Mouse (Mus musculus) naive thymus-derived CD4-positive, alpha-beta T cell, adult 2 months (primary cell): ENCODE data around the gene Plpp1.

Experiments
- DNase-seq: peaks from one replicate; pipeline ENCODE4 v3.0.0-alpha.2; 2011; ENCODE audit warnings: low read depth

The Plpp1 gene

DNA sequence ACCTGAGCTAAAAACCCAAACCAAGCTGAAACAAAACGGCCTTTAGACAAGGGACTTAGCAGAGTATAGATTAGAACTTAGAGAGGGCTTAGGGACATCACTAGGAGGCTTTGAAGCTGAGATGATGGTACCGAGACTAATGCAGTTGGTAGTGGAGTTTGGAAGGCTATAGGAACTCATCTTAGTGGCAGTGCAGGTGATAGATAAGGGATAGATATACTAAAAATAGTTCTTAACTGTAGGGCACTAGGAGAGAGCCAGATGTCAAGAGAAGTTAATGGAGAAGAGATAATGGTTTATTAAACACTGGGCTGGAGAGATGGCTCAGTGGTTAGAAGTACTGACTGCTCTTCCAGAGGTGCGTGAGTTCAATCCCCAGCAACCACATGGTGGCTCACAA, 15.4 kb downstream of the Plpp1 start:
- DNase-seq: no peak

DNA sequence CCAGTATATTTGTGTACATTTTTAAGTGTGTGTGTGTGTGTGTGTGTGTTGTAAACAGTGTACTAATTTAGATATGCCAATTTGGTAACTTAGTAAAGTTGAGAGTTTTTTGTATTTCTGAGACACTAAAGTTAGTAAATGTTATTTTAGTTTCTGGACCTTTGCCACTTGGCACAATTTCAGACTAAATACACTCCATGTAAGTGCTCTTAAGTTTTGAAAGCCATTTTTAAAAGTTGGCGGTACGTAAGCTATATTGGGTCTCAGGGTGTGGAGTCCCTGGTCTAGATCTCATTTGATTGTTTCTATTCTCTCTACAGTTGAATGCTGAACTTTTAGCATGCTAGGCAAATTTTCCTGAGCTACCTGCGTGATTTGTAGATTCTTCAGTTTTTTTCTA, 17.5 kb downstream of the Plpp1 start:
- DNase-seq: no peak

DNA sequence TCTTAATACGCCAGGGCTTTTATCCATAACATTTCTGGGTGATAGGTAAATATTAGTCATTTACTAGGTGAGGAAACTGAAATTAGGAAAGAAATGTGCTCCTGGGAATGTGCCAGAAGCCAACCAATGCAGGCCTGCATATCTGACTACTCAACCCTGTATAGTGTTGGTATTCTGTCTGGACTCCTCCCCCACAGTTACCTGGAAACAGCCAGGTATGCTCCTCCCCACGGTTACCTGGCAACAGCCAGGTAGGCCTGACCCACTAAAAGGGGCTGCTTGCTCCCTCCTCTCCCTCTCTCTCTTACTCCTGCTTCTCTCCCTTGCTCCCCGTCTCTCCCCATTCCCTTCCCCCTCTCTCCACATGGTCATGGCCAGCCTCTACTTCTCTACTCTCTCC, 21.8 kb downstream of the Plpp1 start:
- no peak for DNase-seq

DNA sequence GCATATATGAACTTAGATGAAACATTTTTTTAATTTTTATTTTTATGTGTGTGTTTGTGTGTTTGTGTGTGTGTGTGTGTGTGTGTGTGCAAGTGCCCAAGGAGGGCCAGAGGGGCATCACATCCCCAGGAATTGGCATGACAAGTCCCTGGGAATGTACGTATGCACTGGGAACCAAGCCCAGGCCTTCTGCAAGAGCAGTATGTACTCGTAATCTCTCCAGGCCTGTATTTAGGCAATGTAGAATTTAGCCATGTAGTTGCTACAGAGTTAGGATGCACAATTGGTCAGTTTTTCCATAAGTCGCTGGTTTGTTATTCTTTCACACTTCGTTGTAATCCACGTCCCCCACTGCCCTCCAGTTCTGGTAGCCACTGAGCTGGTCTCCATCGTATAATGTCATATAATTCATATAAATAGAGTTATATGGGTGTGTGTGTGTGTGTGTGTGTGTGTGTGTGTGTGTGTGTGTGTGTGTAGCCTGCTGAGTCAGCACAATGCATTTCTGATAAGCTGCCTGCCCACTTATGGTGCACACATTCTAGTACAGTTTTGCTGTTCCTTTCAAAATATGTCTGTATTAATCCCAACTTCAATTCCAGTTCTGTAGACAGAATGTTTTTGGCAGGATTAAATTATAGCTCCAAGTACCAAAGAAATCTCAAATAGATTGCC, 22.8 kb downstream of the Plpp1 start:
- no peak for DNase-seq

DNA sequence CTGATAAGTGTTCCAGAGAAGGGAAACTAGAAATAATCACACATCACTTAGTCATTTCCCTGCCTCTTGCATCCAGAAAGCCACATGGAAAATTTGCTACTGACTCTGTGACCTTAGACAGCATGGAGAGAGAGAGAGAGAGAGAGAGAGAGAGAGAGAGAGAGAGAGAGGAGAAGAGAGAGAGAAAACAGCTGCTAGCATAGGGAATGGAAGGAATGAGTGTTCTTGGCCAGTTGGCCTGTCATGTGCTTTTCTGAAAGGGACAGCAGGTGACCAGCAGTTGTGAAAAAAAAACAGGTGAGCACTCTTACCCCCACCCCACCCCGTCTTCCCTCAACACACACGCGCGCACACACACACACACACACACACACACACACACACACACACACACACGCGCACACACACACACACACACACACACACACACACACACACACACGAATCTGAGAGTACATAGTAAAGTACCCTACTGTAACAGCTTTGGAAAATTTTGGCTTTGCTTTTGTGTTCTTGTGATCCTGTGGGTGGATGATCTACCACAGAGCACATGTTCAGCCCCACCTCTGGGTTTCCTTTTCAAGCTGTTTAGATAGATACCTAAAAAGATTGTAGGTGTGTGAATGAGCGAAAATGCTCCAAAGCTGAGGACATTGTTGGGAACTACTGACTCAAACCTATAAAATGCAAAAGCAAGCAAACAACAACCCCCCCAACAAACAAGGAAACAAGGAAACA, 23.5 kb downstream of the Plpp1 start:
- no peak for DNase-seq

DNA sequence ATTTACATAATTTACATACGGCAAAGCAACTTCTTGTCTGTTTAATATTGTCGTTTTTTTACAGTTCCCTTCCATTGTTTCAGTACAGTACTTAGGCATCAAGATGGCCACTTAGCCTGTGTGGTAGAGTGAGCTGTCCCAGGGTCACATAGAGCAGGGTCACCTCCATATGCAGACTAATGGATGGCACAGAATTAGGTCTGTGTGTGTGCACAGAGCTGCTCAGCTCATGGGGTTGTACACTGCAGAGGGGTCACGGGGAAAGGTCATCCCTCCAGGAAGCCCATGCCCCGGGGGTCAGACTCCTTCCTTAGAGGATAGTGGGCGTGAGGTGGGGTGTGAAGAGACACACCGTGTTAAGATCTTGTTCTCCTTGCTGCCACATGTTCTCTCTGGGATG, 24.9 kb downstream of the Plpp1 start:
- no peak for DNase-seq

DNA sequence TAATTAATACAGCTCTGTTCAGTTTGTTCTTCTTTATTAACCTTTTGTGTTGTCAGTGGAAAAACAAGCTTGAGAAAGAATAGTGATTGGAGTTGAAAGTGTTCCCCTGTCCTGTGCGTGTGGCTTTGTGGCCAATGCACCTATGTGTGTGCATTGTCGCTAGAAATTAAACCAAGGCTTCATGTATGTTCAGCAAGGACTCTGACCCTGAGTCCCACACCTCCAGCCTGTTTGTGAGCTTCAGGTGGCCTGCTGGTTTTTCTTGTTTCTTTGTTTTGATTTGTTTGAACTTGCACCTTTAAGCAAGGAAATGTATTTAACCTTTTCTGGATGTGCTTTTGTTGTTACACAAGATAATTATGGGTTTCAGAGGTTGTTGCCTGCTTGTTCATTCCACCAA, 29.0 kb downstream of the Plpp1 start:
- DNase-seq: no peak

DNA sequence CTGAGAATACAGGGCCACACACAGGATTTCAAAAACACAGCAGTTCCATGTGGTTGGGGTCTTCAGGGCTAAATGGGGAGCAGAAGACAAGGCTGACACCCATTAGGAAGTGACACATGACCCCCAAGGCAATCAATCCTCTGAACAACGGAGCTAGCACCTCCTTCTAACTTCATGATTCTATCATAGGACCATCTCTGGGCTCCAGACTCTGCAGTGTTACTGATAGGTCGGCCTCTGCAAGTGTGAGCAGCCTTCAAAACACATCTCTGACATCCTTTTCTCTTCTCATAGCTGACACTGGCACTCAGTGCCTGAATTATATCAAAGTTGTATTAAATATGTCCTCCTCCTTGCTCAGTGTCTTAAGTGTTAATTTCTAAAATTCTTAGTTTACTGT, 32.0 kb downstream of the Plpp1 start:
- DNase-seq: no peak

DNA sequence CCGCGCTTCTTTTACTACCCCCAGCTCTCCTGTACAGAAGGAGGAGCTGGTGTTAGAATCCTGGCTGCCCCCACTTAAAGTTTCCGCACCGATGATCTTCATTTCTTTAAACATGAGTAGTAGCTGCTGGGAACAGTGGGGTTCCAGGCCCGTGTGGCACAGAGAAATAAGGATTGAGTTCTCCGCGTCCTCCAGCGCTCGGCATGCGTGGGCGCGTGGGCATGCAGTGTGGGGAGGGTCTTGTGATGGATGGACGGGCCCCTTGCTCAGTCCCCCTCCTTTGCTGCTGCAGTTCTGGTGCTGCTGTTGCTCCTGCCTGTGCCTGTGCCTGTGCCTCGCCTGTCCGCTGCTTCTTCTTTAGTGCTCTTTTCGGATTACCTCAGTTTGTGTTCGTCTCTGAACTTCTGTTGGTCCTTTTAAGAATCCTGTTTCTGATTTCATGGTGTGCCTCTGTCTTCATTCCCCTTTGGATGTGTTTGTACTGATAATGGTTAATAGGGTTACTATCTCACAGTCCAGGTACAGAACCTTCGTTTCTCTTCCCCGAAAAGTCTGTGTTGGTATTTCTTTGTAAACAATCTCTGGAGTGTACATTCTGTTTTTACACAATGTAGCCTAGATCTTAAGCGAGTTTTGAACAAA, 32.8 kb downstream of the Plpp1 start:
- no peak for DNase-seq

DNA sequence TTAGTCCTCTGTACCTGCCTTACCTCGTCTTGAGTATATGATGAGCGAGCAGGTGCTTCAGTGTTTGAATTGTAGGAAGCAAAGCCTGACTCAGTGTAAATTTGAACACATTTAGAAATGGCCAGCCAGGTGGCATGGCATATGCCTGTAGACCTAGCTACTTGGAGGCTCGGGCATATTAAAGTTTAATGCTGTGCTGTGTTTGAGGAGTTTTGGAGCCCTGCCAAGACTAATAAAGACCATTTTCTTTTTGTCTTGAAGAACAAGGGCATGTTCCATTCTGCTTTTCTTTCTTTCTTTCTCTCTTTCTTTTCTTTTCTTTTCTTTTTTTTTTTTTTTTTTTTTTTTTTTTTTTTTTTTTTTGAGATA, 33.3 kb downstream of the Plpp1 start:
- DNase-seq: no peak

DNA sequence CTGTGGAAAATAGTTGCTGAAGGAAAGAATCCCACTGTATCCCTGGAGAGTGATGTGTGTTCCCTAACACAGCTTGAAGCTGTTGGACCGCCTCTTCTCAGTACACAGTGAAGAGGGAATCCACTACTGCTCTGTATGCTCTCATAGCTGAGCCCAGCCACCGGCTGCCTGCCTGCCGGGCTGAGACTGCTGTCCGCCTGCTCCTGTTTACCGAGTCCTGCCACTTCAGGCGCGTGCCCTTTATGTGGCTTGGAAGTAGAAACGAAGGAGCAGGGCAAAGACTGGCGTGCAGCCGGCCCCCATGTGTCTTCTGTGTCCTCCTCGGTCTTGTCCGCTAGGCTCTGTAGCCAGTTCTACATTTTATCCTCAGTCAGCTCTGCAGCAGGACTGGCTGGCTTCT, 34.5 kb downstream of the Plpp1 start:
- DNase-seq: no peak

DNA sequence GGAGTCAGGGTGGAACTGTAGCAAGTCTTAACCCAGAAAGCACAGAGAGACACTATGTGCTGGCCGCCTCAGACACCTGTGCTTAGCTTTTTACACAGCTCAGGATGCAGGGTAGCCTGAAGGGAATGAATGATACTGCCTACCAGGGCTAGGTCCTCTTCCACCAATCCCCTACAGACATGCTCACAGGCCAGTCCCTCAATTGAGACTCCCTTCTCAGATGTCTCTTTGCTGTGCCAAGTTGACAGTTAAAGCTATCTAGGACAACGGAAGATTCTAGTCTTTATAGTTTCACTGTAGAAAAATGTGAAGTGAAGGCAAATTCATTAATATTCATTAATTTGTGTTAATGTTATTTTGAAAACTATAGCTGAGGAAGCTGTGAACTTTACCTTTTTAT, 36.4 kb downstream of the Plpp1 start:
- DNase-seq: no peak

DNA sequence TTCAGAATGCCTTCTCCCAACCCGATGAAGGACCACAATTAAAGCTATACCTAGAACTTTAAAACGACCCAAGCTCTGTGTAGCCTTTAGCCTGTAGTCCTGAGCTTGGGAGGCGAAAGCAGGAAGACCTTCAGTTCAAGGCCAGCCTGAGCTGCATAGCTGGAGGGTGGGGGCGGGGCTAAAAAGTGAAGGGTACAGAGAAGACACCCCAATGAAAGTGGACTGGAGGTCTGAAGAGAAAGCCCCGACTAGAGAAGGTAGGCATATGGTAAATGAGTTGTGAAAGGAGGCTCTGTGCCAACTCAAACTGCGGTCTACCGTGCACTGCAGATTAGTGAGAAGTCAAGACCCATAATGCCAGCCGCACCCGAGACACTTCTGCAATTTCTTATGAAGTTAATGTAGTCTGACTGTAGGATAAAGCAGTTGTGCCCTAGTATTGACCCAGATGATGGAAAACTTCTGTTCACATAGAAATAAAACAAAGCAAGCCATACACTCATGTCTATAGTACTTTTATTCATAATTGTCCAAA, 37.1 kb downstream of the Plpp1 start:
- no peak for DNase-seq

DNA sequence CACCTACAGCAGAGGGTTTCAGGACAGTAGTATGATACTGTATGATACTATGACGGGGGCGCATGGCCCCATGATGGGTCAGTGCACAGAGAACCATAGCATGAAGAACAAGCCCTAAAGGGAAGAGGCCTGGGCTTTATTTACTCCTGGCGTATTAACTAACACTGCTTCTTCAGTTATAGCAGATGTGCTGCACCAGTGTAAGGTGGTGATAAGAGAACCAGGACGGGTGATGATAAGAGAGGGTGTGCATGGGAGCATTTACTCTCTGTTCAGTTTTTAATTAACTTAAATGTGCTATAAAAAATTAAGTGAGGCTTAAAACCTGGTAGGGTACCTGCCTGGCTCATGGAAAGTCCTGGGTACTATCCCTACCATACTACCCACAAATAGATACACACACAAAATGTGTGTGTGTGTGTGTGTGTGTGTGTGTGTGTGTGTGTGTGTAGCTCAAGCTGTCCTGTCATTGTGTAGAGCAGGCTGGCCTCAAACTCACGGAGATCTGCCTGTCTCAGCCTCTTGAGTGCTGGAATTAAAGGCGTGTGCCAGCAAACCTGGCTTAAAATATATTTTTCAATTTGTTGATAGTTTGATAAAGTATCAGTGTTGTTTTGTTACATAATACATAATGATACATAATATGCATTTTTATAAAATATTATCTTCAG, 38.1 kb downstream of the Plpp1 start:
- no peak for DNase-seq

DNA sequence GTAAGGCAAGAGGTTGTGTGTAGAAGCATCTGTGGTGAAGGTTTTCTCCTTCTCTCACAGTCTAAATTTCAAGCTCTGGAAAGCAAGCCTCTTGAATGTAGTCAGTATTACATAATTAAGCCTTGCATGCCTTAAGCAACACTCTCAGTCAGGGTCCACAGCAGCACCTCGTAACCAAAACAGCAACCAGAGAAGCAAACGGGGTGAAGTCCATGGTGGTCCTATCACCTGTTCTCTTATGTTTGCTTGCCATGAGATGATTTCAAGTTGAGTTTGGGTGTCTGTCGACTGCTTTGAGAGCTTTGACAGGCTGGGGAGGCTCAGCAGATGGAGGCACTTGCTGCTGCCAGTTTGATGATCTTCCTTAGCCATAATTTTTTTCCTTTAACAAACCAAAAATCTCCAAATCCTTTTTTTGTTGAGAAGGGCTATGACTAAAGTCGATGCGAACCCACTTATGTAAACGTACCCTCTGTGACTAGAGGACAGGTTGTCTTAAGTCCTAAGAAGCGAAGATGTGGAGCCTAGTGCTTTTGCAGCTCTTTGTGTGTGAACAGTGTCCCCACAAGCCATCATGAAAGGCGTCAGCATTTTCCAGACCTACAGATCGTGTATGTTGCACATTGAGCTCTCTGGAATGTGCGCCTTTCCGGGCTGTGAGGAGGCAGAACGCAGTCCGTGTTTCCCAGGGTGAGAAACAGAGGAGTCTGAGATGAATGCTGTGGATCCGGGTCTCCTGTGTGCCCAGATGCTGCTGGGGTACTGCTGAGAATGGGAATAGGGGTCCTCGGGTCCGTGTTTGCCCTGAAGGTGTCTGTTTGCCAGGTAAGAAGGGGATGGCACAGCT, 39.9 kb downstream of the Plpp1 start:
- no peak for DNase-seq

DNA sequence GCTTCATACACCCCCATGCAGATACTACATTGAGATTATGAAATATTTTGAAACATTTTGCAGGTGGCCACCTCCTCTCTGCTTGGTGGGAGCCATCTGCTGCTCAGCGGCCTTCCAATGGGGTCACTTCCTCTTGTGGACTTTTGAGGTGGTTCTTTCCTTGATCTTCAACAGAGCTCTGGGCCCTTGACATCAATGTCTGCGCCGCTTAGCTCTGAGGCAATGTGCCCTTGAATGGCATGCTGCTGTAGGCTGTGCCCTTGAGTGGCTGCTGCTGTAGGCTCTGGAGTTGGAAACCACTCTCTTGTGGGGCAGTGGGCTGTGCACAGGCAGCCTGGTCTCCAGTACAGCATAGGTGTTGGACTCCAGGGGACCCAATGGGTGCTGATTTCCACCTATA, 45.3 kb downstream of the Plpp1 start:
- no peak for DNase-seq

DNA sequence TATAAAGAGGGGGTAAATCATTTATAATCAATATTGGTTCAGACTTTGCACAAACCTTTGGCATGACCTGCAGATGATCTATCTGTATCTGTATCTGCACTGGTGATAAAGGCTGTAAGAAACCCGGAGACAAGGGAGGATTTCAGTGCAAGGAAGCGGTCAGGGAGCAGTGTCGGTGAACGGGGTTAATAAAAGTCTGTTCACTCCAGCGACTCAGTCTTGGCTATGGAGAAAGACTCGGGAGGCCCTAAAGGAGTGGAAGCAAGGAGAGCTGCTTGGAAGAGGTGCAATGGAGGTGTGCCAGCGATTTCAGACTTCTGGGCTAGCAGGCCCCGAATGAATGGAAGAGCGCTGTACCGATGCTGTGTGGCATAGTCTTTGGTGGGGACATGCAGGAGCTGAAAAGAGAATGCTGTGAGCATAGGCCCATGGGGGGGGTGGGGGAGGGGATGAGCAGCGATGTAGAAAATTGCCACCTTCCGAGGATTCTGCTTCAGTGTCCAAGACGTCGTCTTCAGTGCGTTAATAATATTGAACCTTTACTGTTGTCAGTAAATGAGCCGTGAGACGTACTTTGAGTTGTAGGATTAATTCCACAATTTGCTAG, 53.2 kb downstream of the Plpp1 start:
- no peak for DNase-seq

DNA sequence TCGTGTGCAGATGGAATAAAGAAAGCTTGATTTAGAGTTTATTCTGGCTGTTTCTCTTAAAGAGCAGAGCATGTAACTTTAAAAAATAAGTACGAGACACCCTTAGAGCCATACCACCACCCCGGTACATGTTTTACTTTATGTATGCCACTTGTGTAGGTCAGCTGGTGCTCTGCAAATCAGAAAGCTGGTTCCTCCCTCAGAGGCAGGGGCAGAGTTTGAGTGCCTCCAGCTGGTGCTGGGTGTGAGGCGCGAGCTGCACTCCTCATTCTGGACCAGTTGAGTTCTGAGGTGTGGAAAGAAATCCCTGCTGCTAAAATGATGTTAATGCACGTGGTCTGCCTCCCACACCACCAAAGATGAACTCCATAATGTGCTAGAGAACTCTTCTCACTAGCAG, 53.8 kb downstream of the Plpp1 start:
- DNase-seq: no peak

DNA sequence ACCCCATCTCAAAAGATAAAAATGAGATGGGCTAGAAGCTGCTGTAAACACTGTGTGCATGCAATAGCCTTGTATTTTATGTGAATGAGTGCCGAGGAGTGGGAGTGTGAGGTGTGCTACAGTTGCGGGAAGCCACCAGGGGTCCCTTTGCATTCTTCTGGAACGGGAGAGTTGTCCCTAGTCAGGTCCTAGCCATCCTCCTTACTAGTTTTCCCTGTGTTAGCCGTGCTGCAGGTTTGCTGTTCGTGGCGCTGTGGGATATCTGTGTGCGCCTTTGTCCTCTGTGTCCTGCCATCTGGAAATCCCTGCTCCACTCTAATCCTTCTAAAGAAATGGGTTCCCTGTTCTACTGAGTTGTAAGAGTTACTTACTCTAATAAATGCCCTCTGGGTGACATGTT, 57.3 kb downstream of the Plpp1 start:
- no peak for DNase-seq

DNA sequence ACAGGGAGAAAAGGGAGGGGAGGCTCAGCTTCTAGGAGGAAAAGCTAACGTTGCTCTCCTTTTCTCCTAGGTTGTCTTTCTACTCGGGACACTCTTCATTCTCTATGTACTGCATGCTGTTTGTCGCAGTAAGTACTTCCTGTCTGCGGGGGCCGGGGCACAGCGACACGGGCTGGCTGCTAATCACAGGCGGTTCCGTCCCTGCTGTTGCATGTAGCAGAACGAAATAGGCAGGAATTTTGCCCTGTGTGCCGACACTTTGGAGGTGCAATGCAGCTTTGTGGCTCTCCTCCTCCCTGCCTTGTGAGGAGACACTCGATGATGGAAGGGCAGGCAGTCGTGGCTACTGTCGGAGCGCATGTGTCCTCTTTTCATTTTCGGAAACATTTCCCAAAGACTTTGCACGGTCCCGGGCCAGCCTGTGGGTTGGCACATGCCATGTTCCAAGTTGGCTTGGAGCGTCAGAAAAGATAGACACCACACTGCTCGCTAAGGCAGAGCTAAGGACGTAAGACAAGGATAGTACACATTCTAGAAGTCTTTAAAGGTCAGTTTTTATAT, 59.1 kb downstream of the Plpp1 start:
- DNase-seq: no peak

DNA sequence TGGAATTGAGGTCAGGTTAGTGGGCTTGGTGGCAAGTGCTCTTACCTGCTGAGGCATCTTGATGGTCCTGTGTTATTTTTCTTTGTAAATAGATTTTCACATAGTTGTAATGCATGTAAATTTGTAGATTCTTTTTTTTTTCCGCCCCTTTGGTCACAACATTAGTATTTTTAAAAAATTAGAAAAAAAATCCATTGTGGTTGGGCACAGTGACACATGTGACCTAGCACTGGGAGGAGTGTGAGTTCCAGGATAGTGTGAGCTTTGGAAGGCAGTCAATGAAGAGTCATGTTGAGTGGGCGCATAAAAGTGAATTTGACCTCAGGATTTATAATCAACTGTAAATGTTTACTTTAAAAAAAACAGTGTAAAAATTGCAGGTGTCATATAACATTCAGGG, 59.8 kb downstream of the Plpp1 start:
- no peak for DNase-seq
